Mouse (Mus musculus): Measurements from ENCODE around the gene Trim17. TPM values are rescaled to one million over a fixed set of nuclear protein-coding genes. Genes with fewer than 3 reads are reported as not detected.

Gene Trim17
- 0.32 and 0.37 TPM in 2 replicates for polyA plus RNA-seq (2015; fragmentation: Nextera tagmentation; extraction: Ambion mirVana)

DNA sequence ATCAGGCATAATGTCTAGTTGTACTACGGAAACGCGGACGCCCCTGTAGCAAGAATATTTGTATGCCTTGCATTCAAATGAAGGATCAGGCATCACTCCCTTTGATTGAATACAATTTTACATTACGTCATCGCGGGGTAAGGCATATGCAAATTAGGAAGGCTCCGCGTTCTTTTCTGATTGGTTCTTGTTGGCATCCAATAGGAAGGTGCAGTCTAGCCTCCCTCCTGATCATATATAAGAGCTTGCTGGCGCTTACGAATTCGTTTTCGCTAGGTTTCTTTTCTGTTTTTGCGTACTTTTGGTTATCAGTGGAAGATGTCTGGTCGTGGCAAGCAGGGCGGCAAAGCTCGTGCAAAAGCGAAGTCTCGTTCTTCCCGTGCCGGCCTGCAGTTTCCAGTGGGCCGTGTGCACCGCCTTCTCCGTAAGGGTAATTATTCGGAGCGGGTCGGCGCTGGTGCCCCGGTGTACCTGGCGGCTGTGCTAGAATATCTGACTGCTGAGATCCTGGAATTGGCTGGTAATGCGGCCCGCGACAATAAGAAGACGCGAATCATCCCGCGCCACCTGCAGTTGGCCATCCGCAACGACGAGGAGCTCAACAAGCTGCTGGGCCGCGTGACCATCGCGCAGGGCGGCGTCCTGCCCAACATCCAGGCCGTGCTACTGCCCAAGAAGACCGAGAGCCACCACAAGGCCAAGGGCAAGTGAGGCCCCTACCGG, at the start of gene Trim17, which contains the start of gene Hist3h2a:
Gene Trim17 (plus strand): TSS at position 266 of the 723 bp plus-strand sequence.
Gene Hist3h2a (plus strand): TSS at position 266 of the 723 bp plus-strand sequence.
- peak; percentile 66 for TF ChIP-seq CTCF (IDR thresholded peaks at IDR 0.05; ENCODE audit: low read depth)
- Histone ChIP-seq H3K4me3 (replicated peaks; ENCODE audit: low read depth, low read length) (peak within 1 kb of the TSS; percentile 76), H3K9me3 (replicated peaks; ENCODE audit: low read length) (no peaks in the 10 kb centered on the region), H3K36me3 (ENCODE audit: insufficient read depth, low read length) (no peaks in the 10 kb centered on the region), H3K27me3 (ENCODE audit: insufficient read depth, low read length) (no peaks in the 10 kb centered on the region; the same call in 1 of the 2 replicates), H3K4me2 (ENCODE audit: low read length) (peak within 1 kb of the TSS; percentile 66), H3K4me1 (replicated peaks; ENCODE audit: insufficient read depth, low read length) (peaks cover 10% of the 10 kb centered on the region; the same call in 1 of the 2 replicates), H3K9ac (ENCODE audit: low read depth, low read length) (peak within 1 kb of the TSS; percentile 87), H3K27ac (peak within 1 kb of the TSS; percentile 97)
- DNase-seq (ENCODE audit: low spot score) (peak; percentile 99), ATAC-seq (replicated peaks; ENCODE audit: low FRiP score, low read depth) (peak; percentile 92)
- WGBS, result under 1% methylated on average over 49 of the region's 49 CpGs

DNA sequence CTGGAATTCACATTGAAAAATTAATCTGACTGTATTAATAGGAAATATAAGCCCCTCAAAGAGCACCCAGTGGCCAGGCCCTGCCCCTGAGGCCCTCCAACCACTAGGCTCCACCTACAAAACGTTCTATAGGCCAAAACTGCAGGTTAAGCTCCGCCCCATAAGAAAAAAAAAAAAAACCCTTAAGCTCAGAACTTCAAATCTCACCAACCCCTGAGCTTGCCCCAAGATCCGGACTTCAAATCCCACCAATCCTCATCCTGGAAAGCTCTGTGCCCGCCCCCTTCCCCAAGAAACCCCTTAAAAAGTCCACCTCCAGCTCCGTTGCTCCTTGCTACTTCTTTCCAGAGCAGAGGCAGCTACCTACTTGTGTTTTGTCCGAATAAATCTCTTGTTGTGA, 49.6 kb upstream of the Trim17 start:
- ATAC-seq (replicated peaks; ENCODE audit: low FRiP score, low read depth) (no peak), DNase-seq (ENCODE audit: low spot score) (peak; percentile 83)
- WGBS, result 58% methylated on average over 6 of the region's 6 CpGs
- Histone ChIP-seq H3K4me1 (replicated peaks; ENCODE audit: insufficient read depth, low read length) (no peaks in the 10 kb centered on the region), H3K4me2 (ENCODE audit: low read length) (no peak overlapping the region), H3K9me3 (replicated peaks; ENCODE audit: low read length) (no peaks in the 10 kb centered on the region), H3K4me3 (replicated peaks; ENCODE audit: low read depth, low read length) (no peak overlapping the region), H3K9ac (ENCODE audit: low read depth, low read length) (no peak overlapping the region), H3K27me3 (ENCODE audit: insufficient read depth, low read length) (no peaks in the 10 kb centered on the region), H3K36me3 (ENCODE audit: insufficient read depth, low read length) (0 out of 2 replicates have a peak, but pooled peaks cover 4% of the 10 kb centered on the region), H3K27ac (no peak overlapping the region)
- no peak for TF ChIP-seq CTCF (IDR thresholded peaks at IDR 0.05; ENCODE audit: low read depth)

GRCm38 (mm10) chr11:58913776-58914175, 40.7 kb upstream of the Trim17 start:
- Histone ChIP-seq H3K27me3 (ENCODE audit: insufficient read depth, low read length) (no peaks in the 10 kb centered on the region), H3K36me3 (ENCODE audit: insufficient read depth, low read length) (no peaks in the 10 kb centered on the region), H3K9me3 (replicated peaks; ENCODE audit: low read length) (no peaks in the 10 kb centered on the region), H3K4me1 (replicated peaks; ENCODE audit: insufficient read depth, low read length) (peaks cover 6% of the 10 kb centered on the region; the same call in 1 of the 2 replicates), H3K4me3 (replicated peaks; ENCODE audit: low read depth, low read length) (no peak overlapping the region; the same call in 1 of the 2 replicates), H3K9ac (ENCODE audit: low read depth, low read length) (no peak overlapping the region), H3K4me2 (ENCODE audit: low read length) (peak overlapping the region; percentile 58; the same call in 1 of the 2 replicates), H3K27ac (no peak overlapping the region)
- no peak for TF ChIP-seq CTCF (IDR thresholded peaks at IDR 0.05; ENCODE audit: low read depth)
- WGBS, result 82% methylated on average over 1 of the region's 1 CpGs
- no peak for ATAC-seq (replicated peaks; ENCODE audit: low FRiP score, low read depth)
- no peak for DNase-seq (ENCODE audit: low spot score)

DNA sequence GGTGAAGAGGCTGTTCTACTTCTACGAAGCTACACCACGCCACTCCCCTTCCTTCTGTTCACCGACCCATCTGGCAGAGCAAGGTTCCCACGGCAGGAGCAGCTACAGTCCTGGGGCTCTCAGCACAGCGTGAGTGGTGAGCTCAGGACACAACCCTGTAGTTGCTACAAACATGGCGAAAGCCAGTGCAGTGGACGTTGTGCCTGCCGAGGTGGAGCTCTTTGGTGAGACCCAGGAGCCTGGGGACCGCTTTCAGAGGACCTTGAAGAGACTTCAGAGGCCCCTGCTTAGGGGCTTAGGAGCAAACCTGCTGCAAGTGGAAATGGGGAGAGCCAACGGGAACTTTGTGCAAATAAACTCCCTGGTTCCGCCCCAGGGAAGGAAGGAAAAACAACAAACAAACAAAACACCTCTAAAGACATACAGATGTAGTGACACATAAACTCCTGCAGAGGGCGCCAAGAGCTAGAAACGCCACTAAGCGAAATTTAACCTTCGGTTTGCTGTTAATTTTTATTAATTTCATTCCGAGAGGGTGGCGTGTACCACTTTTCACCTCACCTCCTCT, 39.9 kb upstream of the Trim17 start:
- H3K27ac ChIP-seq, result peak overlapping the region; percentile 56
- DNase-seq (ENCODE audit: low spot score) (peak; percentile 81), ATAC-seq (replicated peaks; ENCODE audit: low FRiP score, low read depth) (0 out of 2 replicates have a peak, but pooled peaks have one; percentile 14)
- TF ChIP-seq CTCF (IDR thresholded peaks at IDR 0.05; ENCODE audit: low read depth), result peak; percentile 81
- peaks cover 6% of the 10 kb centered on the region; the same call in 1 of the 2 replicates for H3K4me1 ChIP-seq (replicated peaks; ENCODE audit: insufficient read depth, low read length)
- no peaks in the 10 kb centered on the region for H3K36me3 ChIP-seq (ENCODE audit: insufficient read depth, low read length)
- H3K27me3 ChIP-seq (ENCODE audit: insufficient read depth, low read length), result no peaks in the 10 kb centered on the region
- WGBS, result 14% methylated on average over 17 of the region's 17 CpGs
- no peaks in the 10 kb centered on the region for H3K9me3 ChIP-seq (replicated peaks; ENCODE audit: low read length)
- H3K9ac ChIP-seq (ENCODE audit: low read depth, low read length), result peak overlapping the region; percentile 59
- H3K4me3 ChIP-seq (replicated peaks; ENCODE audit: low read depth, low read length), result peak overlapping the region; percentile 27
- peak overlapping the region; percentile 58 for H3K4me2 ChIP-seq (ENCODE audit: low read length)

- Histone ChIP-seq H3K4me1 (replicated peaks; ENCODE audit: insufficient read depth, low read length) (peaks cover 6% of the 10 kb centered on the region; the same call in 1 of the 2 replicates), H3K4me3 (replicated peaks; ENCODE audit: low read depth, low read length) (no peak overlapping the region), H3K9ac (ENCODE audit: low read depth, low read length) (no peak overlapping the region), H3K36me3 (ENCODE audit: insufficient read depth, low read length) (no peaks in the 10 kb centered on the region), H3K27me3 (ENCODE audit: insufficient read depth, low read length) (no peaks in the 10 kb centered on the region), H3K9me3 (replicated peaks; ENCODE audit: low read length) (no peaks in the 10 kb centered on the region), H3K27ac (no peak overlapping the region), H3K4me2 (ENCODE audit: low read length) (no peak overlapping the region)
- TF ChIP-seq CTCF (IDR thresholded peaks at IDR 0.05; ENCODE audit: low read depth), result peak; percentile 71
- no peak for ATAC-seq (replicated peaks; ENCODE audit: low FRiP score, low read depth)
- WGBS, result 54% methylated on average over 14 of the region's 14 CpGs
- DNase-seq (ENCODE audit: low spot score), result peak; percentile 71
Observed at GRCm38 (mm10) chr11:58916879-58917744, 37.4 kb upstream of the Trim17 start.

Measured in kidney, postnatal 0 days (tissue).